Mouse (Mus musculus) olfactory bulb, adult 2 months (tissue): ENCODE data around the gene Art3.

ENCODE experiments used
- CTCF ChIP-seq: fragments of 200-500 bp; IDR thresholded peaks from 2 replicates; pipeline ENCODE4 v1.5.1; 2012; ENCODE audit warnings: low read depth, mild to moderate bottlenecking, low read length, moderate library complexity; ENCODE audit not compliant: insufficient read depth
- POLR2A ChIP-seq: fragments of 200-500 bp; IDR thresholded peaks from 2 replicates; pipeline ENCODE4 v1.6.1; 2012; ENCODE audit warnings: mild to moderate bottlenecking, low read depth, low read length, moderate library complexity; ENCODE audit not compliant: insufficient read depth

DNA sequence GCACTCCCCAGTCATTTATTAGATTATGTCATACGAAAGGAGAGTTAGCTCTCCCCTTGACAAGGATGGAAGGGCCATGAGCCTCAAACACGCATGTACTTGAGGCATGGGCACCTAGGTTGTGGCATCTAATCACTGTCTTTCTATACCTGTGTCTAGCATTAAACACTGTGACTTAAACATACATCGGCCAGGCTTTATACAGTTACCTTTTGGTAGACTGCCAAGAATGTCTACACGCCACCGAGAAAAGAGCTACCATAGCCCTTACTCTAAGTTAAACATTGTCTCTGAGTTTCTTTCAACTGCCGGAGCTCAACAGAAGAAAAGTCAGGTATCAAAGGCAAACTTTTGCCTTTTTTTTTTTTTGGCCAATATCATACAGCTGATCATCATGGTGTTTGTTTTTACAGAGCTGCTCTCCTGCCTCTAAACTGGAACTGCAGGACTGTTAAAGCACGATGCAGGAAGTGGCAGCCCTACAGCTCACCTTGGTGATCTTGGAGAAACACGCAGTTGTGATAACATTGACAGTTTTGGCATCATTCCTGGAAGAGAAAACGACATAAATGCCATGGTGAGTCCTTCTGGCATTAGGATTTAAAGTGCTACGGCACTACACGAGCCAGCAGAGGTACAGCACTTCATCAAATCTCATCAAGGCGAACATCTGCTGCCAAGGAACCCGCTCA lies 29.3 kb upstream of the Art3 start:
- TF ChIP-seq CTCF: no peak
- no peak for TF ChIP-seq POLR2A
